Mouse (Mus musculus) intestine, embryonic 15.5 days (tissue): ENCODE results near the gene Eif3c. TPM values are rescaled to one million over a fixed set of nuclear protein-coding genes. Genes with fewer than 3 reads are reported as not detected.
A peak's percentile ranks its signal among the peaks of the same experiment; 100 is the strongest.

ENCODE experiments used
- ATAC-seq: fragments of 200-750 bp; cut with Nextera tagmentation; 2 replicates; pipeline ENCODE4 v1.8.0; 2017; ENCODE audit warnings: moderate TSS enrichment, moderate library complexity
- H3K27ac ChIP-seq: fragments of 300-500 bp; sonication (generic); 2 replicates; pipeline ENCODE4 v1.5.1; 2015; ENCODE audit warnings: mild to moderate bottlenecking, inconsistent platforms
- H3K27me3 ChIP-seq: fragments of 300-500 bp; sonication (generic); replicated peaks from 2 replicates; pipeline ENCODE4 v1.6.1; 2015; ENCODE audit warnings: inconsistent platforms
- H3K36me3 ChIP-seq: fragments of 300-500 bp; sonication (generic); 2 replicates; pipeline ENCODE4 v1.6.1; 2015; ENCODE audit warnings: inconsistent platforms
- H3K4me1 ChIP-seq: fragments of 300-500 bp; sonication (generic); replicated peaks from 2 replicates; pipeline ENCODE4 v1.6.1; 2015; ENCODE audit warnings: inconsistent platforms
- H3K4me2 ChIP-seq: fragments of 300-500 bp; sonication (generic); replicated peaks from 2 replicates; pipeline ENCODE4 v1.6.1; 2015; ENCODE audit warnings: mild to moderate bottlenecking, inconsistent platforms
- H3K4me3 ChIP-seq: fragments of 300-500 bp; sonication (generic); replicated peaks from 2 replicates; pipeline ENCODE4 v1.5.1; 2015; ENCODE audit warnings: inconsistent platforms
- H3K9ac ChIP-seq: fragments of 300-500 bp; sonication (generic); 2 replicates; pipeline ENCODE4 v1.6.1; 2015; ENCODE audit warnings: inconsistent platforms
- H3K9me3 ChIP-seq: fragments of 300-500 bp; sonication (generic); 2 replicates; pipeline ENCODE4 v1.6.1; 2016; ENCODE audit warnings: inconsistent platforms
- WGBS: fragments of 180-500 bp; shearing (Covaris S2); methylation state at CpG from one replicate; pipeline ENCODE4 v1.1.7; 2015; 5-methylcytosine and 5-hydroxymethylcytosine counted together
- polyA plus RNA-seq: library from polyadenylated mRNA; unstranded; fragments of >200 nt; fragmentation: Nextera tagmentation; extraction: Ambion mirVana; gene quantifications from 2 replicates; pipeline ENCODE4 v1.2.1, GENCODE M21; 2015

Eif3c gene
- polyA plus RNA-seq, 1 experiment from 2014 or later, result 217 TPM

- Histone ChIP-seq H3K4me3 (no peak overlapping the region), H3K9ac (no peak overlapping the region), H3K4me1 (no peaks in the 10 kb centered on the region), H3K27ac (no peak overlapping the region), H3K4me2 (no peak overlapping the region), H3K36me3 (peaks cover 43% of the 10 kb centered on the region), H3K9me3 (no peaks in the 10 kb centered on the region), H3K27me3 (no peaks in the 10 kb centered on the region)
- no peak for ATAC-seq
- 89% methylated on average over 2 of the region's 2 CpGs for WGBS
Observed at GRCm38 (mm10) chr7:126545631-126546030, 20.6 kb downstream of the Eif3c start.

GRCm38 (mm10) chr7:126541661-126542060, 24.6 kb downstream of the Eif3c start:
- no peak overlapping the region for H3K4me2 ChIP-seq
- H3K9ac ChIP-seq, result no peak overlapping the region
- no peaks in the 10 kb centered on the region for H3K4me1 ChIP-seq
- H3K36me3 ChIP-seq, result peaks cover 11% of the 10 kb centered on the region
- WGBS, result 86% methylated on average over 1 of the region's 1 CpGs
- ATAC-seq, result no peak
- peaks cover 4% of the 10 kb centered on the region; the same call in 1 of the 2 replicates for H3K27me3 ChIP-seq
- no peak overlapping the region for H3K4me3 ChIP-seq
- H3K27ac ChIP-seq, result no peak overlapping the region
- no peaks in the 10 kb centered on the region for H3K9me3 ChIP-seq

DNA sequence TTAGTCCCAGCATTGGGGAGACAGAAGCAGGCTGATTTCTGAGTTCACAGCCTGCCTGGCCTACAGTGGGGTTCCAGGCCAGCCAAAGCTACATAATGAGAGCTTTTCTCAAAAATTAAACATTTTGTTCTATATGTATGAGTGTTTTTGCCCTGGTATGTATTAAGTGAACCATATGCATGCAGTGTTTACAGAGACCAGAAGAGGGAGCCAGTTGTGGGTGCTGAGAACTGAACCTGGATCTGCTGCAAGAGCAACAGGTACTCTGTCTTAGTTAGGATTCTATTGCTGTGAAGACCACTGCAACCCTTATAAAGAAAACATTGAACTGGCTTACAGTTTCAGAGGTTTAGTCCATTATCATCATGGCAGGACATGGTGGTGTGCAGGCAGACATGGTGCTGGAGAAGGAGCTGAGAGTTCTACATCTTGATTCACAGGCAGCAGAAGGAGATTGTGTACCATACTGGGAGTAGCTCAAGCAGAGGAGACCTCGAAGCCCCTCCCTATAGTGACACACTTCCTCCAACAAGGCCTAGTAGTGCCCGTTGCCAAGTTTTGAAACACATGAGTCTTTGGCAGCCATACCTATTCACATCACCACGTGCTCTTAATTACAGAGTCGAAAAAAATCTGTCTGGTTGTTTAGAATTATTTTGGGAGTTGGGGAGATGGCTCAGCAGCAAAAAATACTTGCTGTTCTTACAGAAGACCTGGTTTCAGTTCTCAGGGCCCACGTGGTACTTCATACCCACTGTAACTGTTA, 28.2 kb downstream of the Eif3c start:
- ATAC-seq, result no peak

GRCm38 (mm10) chr7:126536466-126536865, 29.7 kb downstream of the Eif3c start:
- Histone ChIP-seq H3K36me3 (no peaks in the 10 kb centered on the region), H3K4me3 (no peak overlapping the region), H3K27ac (no peak overlapping the region), H3K4me2 (peak overlapping the region; percentile 91), H3K27me3 (peaks cover 6% of the 10 kb centered on the region; the same call in 1 of the 2 replicates), H3K9me3 (no peaks in the 10 kb centered on the region), H3K4me1 (no peaks in the 10 kb centered on the region; the same call in 1 of the 2 replicates), H3K9ac (no peak overlapping the region)
- 63% methylated on average over 9 of the region's 9 CpGs for WGBS
- no peak for ATAC-seq

More for the DNA sequence above, 28.2 kb downstream of the Eif3c start:
- Histone ChIP-seq H3K9me3 (no peaks in the 10 kb centered on the region), H3K27me3 (peaks cover 6% of the 10 kb centered on the region; the same call in 1 of the 2 replicates), H3K9ac (no peak overlapping the region), H3K4me1 (no peaks in the 10 kb centered on the region; the same call in 1 of the 2 replicates), H3K27ac (no peak overlapping the region), H3K4me3 (no peak overlapping the region), H3K4me2 (no peak overlapping the region), H3K36me3 (no peaks in the 10 kb centered on the region)
- 77% methylated on average over 5 of the region's 5 CpGs for WGBS

- Histone ChIP-seq H3K36me3 (no peaks in the 10 kb centered on the region), H3K4me1 (no peaks in the 10 kb centered on the region; the same call in 1 of the 2 replicates), H3K9ac (peak overlapping the region; percentile 50), H3K9me3 (no peaks in the 10 kb centered on the region), H3K27me3 (peaks cover 6% of the 10 kb centered on the region; the same call in 1 of the 2 replicates), H3K4me3 (peak overlapping the region; percentile 42), H3K4me2 (peak overlapping the region; percentile 91), H3K27ac (no peak overlapping the region)
- 1% methylated on average over 28 of the region's 28 CpGs for WGBS
- ATAC-seq, result no peak
Observed at GRCm38 (mm10) chr7:126535766-126536165, 30.4 kb downstream of the Eif3c start.

DNA sequence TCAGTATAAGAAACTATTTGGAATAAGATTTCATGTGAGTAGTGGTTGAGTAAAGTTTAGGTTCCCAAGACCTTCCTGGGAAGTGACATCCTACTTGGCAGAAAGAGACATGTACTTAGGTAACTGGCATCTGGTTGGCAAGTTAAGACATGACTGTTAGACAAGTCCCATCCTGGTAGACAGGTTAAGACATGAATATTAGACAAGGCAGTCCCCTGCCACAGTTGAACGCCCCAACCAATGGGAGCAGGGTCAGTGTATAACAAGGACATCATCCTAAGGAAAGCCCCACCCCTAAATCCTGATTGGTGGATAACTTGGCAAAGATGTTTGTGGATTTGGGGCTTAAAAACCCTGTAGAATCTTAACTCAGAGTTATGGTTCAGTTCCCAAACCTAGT, 32.8 kb downstream of the Eif3c start:
- H3K36me3 ChIP-seq, result no peaks in the 10 kb centered on the region
- no peaks in the 10 kb centered on the region; the same call in 1 of the 2 replicates for H3K4me1 ChIP-seq
- H3K27ac ChIP-seq, result no peak overlapping the region
- no peak overlapping the region for H3K9ac ChIP-seq
- no peaks in the 10 kb centered on the region for H3K9me3 ChIP-seq
- 67% methylated on average over 1 of the region's 1 CpGs for WGBS
- no peak overlapping the region for H3K4me3 ChIP-seq
- no peak overlapping the region for H3K4me2 ChIP-seq
- ATAC-seq, result no peak
- H3K27me3 ChIP-seq, result peaks cover 6% of the 10 kb centered on the region; the same call in 1 of the 2 replicates

GRCm38 (mm10) chr7:126528166-126528577, 38.0 kb downstream of the Eif3c start:
- ATAC-seq, result 0 out of 2 replicates have a peak, but pooled peaks have one; percentile 43

GRCm38 (mm10) chr7:126523316-126523715, 42.9 kb downstream of the Eif3c start:
- ATAC-seq, result no peak
- Histone ChIP-seq H3K4me2 (no peak overlapping the region), H3K27ac (no peak overlapping the region), H3K9ac (no peak overlapping the region), H3K4me1 (no peaks in the 10 kb centered on the region), H3K9me3 (no peaks in the 10 kb centered on the region), H3K27me3 (no peaks in the 10 kb centered on the region), H3K36me3 (no peaks in the 10 kb centered on the region), H3K4me3 (no peak overlapping the region)
- 78% methylated on average over 3 of the region's 3 CpGs for WGBS

More at GRCm38 (mm10) chr7:126528166-126528577, 38.0 kb downstream of the Eif3c start:
- Histone ChIP-seq H3K27ac (no peak overlapping the region), H3K4me2 (no peak overlapping the region), H3K27me3 (no peaks in the 10 kb centered on the region), H3K4me3 (no peak overlapping the region), H3K9me3 (no peaks in the 10 kb centered on the region), H3K9ac (no peak overlapping the region), H3K36me3 (no peaks in the 10 kb centered on the region), H3K4me1 (no peaks in the 10 kb centered on the region)
- WGBS, result 7% methylated on average over 1 of the region's 1 CpGs

DNA sequence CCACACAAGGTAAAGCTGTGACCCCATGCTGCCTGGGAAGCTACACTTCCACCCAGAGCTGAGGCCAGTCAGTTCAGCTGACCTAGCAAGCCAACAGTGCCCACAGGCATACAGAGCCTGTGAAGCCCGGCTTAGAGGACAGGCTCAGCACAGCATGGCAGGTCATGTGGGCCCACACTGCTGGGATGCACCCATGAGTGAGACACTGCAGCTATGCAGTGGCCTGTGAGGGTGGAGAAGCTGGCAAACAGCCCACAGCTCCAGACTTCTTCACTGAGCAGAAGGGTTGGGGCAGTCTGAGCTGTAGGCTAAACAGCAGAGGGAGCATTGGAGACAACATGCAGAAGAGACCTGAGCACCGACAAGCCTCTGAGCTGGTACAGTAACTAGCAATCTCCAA, 46.7 kb downstream of the Eif3c start:
- Histone ChIP-seq H3K27ac (no peak overlapping the region), H3K4me2 (no peak overlapping the region), H3K36me3 (no peaks in the 10 kb centered on the region), H3K4me3 (no peak overlapping the region), H3K9ac (no peak overlapping the region), H3K27me3 (no peaks in the 10 kb centered on the region), H3K9me3 (no peaks in the 10 kb centered on the region), H3K4me1 (no peaks in the 10 kb centered on the region)
- ATAC-seq, result peak; percentile 43; the same call in 1 of the 2 replicates
- WGBS, result 59% methylated on average over 2 of the region's 2 CpGs

DNA sequence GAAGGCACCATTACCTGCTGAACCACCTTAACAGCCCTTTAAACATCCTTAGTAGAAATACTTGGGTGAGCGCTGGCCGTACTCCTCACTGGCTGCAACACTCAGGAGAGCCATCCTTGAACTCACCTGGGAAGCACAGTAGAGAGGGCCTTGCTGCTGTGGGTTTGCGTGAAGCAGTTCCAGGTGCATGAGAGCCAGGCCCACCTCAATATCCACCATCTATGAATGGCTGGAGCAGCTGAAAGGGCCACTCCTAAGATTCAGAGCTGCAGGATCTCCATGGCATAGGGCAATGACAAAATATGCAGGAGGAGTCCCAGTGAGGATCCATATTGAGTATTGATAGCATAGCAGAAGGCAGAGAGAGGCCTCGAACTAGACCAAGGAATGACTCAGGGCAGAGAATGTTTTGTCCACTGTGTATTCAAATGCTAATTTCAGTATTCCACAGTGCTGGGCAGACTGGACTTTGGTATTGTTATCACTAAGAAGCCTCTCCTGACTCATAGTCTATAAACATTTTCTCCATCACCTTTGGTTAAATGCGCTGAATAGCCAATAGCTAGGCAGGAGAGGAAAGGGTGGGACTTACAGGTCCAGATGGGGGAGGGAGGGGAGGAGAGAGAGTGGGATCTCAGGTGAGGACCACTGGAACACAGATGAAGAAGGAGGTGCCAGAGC, 47.8 kb downstream of the Eif3c start:
- Histone ChIP-seq H3K4me3 (no peak overlapping the region), H3K9ac (no peak overlapping the region), H3K27me3 (no peaks in the 10 kb centered on the region), H3K9me3 (no peaks in the 10 kb centered on the region), H3K4me1 (no peaks in the 10 kb centered on the region), H3K4me2 (no peak overlapping the region), H3K36me3 (no peaks in the 10 kb centered on the region), H3K27ac (no peak overlapping the region)
- ATAC-seq, result peak; percentile 53; the same call in 1 of the 2 replicates
- 82% methylated on average over 5 of the region's 5 CpGs for WGBS

- ATAC-seq, result no peak
- H3K4me1 ChIP-seq, result no peaks in the 10 kb centered on the region
- 82% methylated on average over 3 of the region's 3 CpGs for WGBS
Observed at GRCm38 (mm10) chr7:126511287-126511686, 54.9 kb downstream of the Eif3c start.

DNA sequence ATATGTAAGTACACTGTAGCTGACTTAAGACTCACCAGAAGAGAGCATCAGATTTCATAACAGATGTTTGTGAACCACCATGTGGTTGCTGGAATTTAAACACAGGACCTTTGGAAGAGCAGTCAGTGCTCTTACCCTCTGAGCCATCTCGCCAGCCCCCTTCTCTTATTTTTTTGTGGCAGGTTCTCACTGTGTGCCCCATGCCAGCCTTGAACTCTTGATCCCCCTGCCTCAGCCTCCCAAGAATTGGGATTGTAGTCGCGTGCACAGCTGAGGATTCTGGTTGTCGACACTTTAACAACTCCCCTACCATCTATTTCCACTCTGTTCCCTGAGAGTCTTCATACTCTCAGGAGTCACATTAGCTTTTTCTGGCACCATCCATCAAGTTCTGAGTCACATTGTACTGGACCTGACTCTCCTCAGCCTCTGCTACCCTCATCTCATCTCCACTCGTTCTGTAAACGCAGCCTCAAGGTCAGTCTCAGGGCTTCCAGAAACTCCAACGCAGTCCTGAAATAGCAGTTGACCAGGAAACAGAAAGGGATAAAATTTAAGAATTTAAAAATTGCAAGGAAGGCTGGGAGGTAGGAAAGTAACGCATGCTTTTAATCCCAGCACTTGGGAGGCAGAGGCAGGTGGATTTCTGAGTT, 59.0 kb downstream of the Eif3c start:
- Histone ChIP-seq H3K9me3 (no peaks in the 10 kb centered on the region), H3K27ac (no peak overlapping the region), H3K4me1 (no peaks in the 10 kb centered on the region), H3K27me3 (no peaks in the 10 kb centered on the region), H3K4me3 (no peak overlapping the region), H3K9ac (no peak overlapping the region), H3K36me3 (no peaks in the 10 kb centered on the region), H3K4me2 (no peak overlapping the region)
- whole genome bisulfite sequencing, result 70% methylated on average over 8 of the region's 8 CpGs
- no peak for ATAC-seq

More at GRCm38 (mm10) chr7:126511287-126511686, 54.9 kb downstream of the Eif3c start:
- Histone ChIP-seq H3K36me3 (no peaks in the 10 kb centered on the region), H3K4me3 (no peak overlapping the region), H3K9ac (no peak overlapping the region), H3K27me3 (no peaks in the 10 kb centered on the region), H3K9me3 (no peaks in the 10 kb centered on the region), H3K27ac (no peak overlapping the region), H3K4me2 (no peak overlapping the region)
